10 mouse cellular contexts compared by ENCODE assay signal in the genomic region with DNA sequence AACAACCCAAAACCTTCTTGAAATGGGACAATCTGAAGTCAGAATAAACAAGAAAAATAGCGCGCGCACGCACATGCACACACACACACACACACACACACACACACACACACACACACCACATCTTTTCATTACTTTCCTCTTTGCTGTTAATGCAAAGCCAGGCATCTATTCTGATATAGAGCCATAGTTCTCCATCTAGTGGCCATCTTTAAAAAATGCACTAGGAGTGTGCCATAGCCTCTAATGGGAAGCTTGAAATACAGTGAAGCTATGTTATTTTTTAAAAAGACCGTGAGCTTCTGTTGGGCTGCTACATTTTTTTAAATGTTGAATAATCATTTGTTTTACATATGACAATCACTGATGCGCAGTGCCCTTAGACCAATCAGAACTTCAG. TPM values are rescaled to one million over a fixed set of nuclear protein-coding genes. Genes with fewer than 3 reads are reported as not detected.
A peak's percentile ranks its signal among the peaks of the same experiment; 100 is the strongest.
DNase-seq lines count a peak whose midpoint lies in the region; ATAC-seq and TF ChIP-seq lines count a peak whose summit lies in the region.
"Had no signal": no experiment of that assay in that cellular context is flagged by ENCODE, and none has a peak within 500 bp of the region (broad histone marks: within the 10 kb centered on the region; RNA-seq: fewer than 3 reads in every experiment).

No protein-coding gene starts in this region.

- no peak overlapping the region for H3K4me3 ChIP-seq in left cerebral cortex, adult 2 months
- H3K4me3 ChIP-seq: liver, embryonic 13.5 days; neural tube, embryonic 13.5 days had no signal

- no peak overlapping the region for H3K27ac ChIP-seq in left cerebral cortex, adult 2 months
- H3K27ac ChIP-seq: liver, embryonic 13.5 days; neural tube, embryonic 13.5 days had no signal

- ATAC-seq in cerebellum, adult (ENCODE audit: insufficient number of reproducible peaks, low FRiP score, low TSS enrichment), result no peak; the same call in 1 of the 2 replicates

- TF ChIP-seq CTCF in left cerebral cortex, adult 2 months (IDR thresholded peaks at IDR 0.05), result peak; percentile 56

- DNase-seq in cerebellum, adult 9-10 months, result peak; percentile 21
- DNase-seq in left cerebral cortex, adult 2 months (ENCODE audit: extremely low spot score in 1 of 2, low spot score in 2 of 2), result no peak
- no peak for DNase-seq in left cerebral cortex, adult 18-20 months (ENCODE audit: low spot score in 2 of 2)
- DNase-seq in R1 (ENCODE audit: low read depth, low spot score), result peak; percentile 8
- DNase-seq in induced T-regulatory cell, adult 2 months (ENCODE audit: low read depth), result peak; percentile 14
- DNase-seq in thymus, postnatal 25 days, result no peak
- DNase-seq in heart, postnatal 4 days, result no peak
- DNase-seq: liver, embryonic 13.5 days had no signal

- intact Hi-C loops in left cerebral cortex, adult 2 months (cut with DNase I), result loop anchor here (1.0 to 5.0 kb wide), 2 partner anchors 66 to 167 kb away; partner anchors contain the start of gene Lonrf3

RNA-seq across cellular contexts. Expression of gene Gm6268, which starts 7.8 kb away (rescaled TPM):
- total RNA-seq in left cerebral cortex, adult 2 months (2021), result not detected
- not detected for total RNA-seq in left cerebral cortex, adult 18-20 months (2021)
- not detected for total RNA-seq in heart, postnatal 4 days (2021)

Comparison
In these comparisons a context has a peak if more than half of its experiments do, and no peak if none do; other contexts are left out.
1. DNase-seq: peak in cerebellum, adult 9-10 months (single experiment), R1 (single experiment) and induced T-regulatory cell, adult 2 months (single experiment); none in left cerebral cortex, adult 2 months (0 of 2), left cerebral cortex, adult 18-20 months (0 of 2), thymus, postnatal 25 days (single experiment) and heart, postnatal 4 days (single experiment).